ENCODE assay signal across 8 mouse cellular contexts in genomic region chr12:111725338-111726121, GRCm38 (mm10). TPM values are rescaled to one million over a fixed set of nuclear protein-coding genes. Genes with fewer than 3 reads are reported as not detected.
DNase-seq lines count a peak whose midpoint lies in the region; ATAC-seq and TF ChIP-seq lines count a peak whose summit lies in the region.

No protein-coding gene starts in this region.

- no peaks in the 10 kb centered on the region for H3K79me2 ChIP-seq in heart, adult 2 months (replicated peaks; ENCODE audit: control insufficient read depth, insufficient read depth, low read length)

- H3K27ac ChIP-seq in heart, adult 2 months, result peak overlapping the region; percentile 92
- H3K27ac ChIP-seq in embryonic facial prominence, embryonic 14.5 days (replicated peaks; ENCODE audit: low read depth, low read length), result peak overlapping the region; percentile 29; the same call in 1 of the 2 replicates
- H3K27ac ChIP-seq in hindbrain, embryonic 15.5 days (replicated peaks), result peak overlapping the region; percentile 70
- peak overlapping the region; percentile 50 for H3K27ac ChIP-seq in midbrain, embryonic 11.5 days (ENCODE audit: low read depth, low read length)

- intact Hi-C loops in heart, adult 2 months (cut with DNase I), result loop anchor here (2.0 kb wide), 1 partner anchor 21 kb away; no protein-coding TSS in a partner anchor
- intact Hi-C loops in heart, postnatal 36 days (cut with DNase I), result no loop called here

- TF ChIP-seq EP300 in heart, adult 2 months (IDR thresholded peaks at IDR 0.05; ENCODE audit: insufficient read depth, low read depth, low read length), result no peak

- H3K9ac ChIP-seq in heart, adult 2 months (ENCODE audit: low read depth, low read length), result peak overlapping the region; percentile 41
- no peak overlapping the region for H3K9ac ChIP-seq in embryonic facial prominence, embryonic 14.5 days (ENCODE audit: low read depth, low read length)
- H3K9ac ChIP-seq in hindbrain, embryonic 15.5 days, result no peak overlapping the region
- no peak overlapping the region for H3K9ac ChIP-seq in midbrain, embryonic 11.5 days (ENCODE audit: low read length)

- TF ChIP-seq POLR2A in heart, adult 2 months (IDR thresholded peaks at IDR 0.05; ENCODE audit: insufficient read depth, low read depth, low read length), result no peak

- no peak for TF ChIP-seq CTCF in heart, adult 2 months (IDR thresholded peaks at IDR 0.05)

- no peaks in the 10 kb centered on the region for H3K27me3 ChIP-seq in heart, adult 2 months (ENCODE audit: control insufficient read depth, insufficient read depth, low read length)
- H3K27me3 ChIP-seq in embryonic facial prominence, embryonic 14.5 days (replicated peaks; ENCODE audit: control insufficient read depth, insufficient read depth, low read length), result no peaks in the 10 kb centered on the region
- no peaks in the 10 kb centered on the region for H3K27me3 ChIP-seq in hindbrain, embryonic 15.5 days
- no peaks in the 10 kb centered on the region for H3K27me3 ChIP-seq in midbrain, embryonic 11.5 days (ENCODE audit: control insufficient read depth, insufficient read depth, low read length)

- H3K36me3 ChIP-seq in heart, adult 2 months (ENCODE audit: control insufficient read depth, insufficient read depth, low read length), result no peaks in the 10 kb centered on the region
- H3K36me3 ChIP-seq in embryonic facial prominence, embryonic 14.5 days (ENCODE audit: control insufficient read depth, insufficient read depth, low read length), result peaks cover 32% of the 10 kb centered on the region
- peaks cover 29% of the 10 kb centered on the region; the same call in 1 of the 2 replicates for H3K36me3 ChIP-seq in hindbrain, embryonic 15.5 days
- H3K36me3 ChIP-seq in midbrain, embryonic 11.5 days (ENCODE audit: control insufficient read depth, insufficient read depth, low read length), result no peaks in the 10 kb centered on the region

- WGBS in heart, adult 2 months, result 33% methylated on average over 12 of the region's 12 CpGs
- WGBS in embryonic facial prominence, embryonic 14.5 days, result 57% methylated on average over 12 of the region's 12 CpGs
- WGBS in hindbrain, embryonic 15.5 days, result 60% methylated on average over 12 of the region's 12 CpGs
- WGBS in midbrain, embryonic 11.5 days, result 67% methylated on average over 12 of the region's 12 CpGs

- H3K4me3 ChIP-seq in heart, adult 2 months, result no peak overlapping the region
- no peak overlapping the region for H3K4me3 ChIP-seq in embryonic facial prominence, embryonic 14.5 days (ENCODE audit: low read depth, low read length)
- no peak overlapping the region for H3K4me3 ChIP-seq in hindbrain, embryonic 15.5 days
- H3K4me3 ChIP-seq in midbrain, embryonic 11.5 days (ENCODE audit: low read depth, low read length), result no peak overlapping the region

- H3K4me2 ChIP-seq in embryonic facial prominence, embryonic 14.5 days (ENCODE audit: low read depth, low read length), result no peak overlapping the region
- no peak overlapping the region for H3K4me2 ChIP-seq in hindbrain, embryonic 15.5 days
- no peak overlapping the region for H3K4me2 ChIP-seq in midbrain, embryonic 11.5 days

- no peak for DNase-seq in heart, adult 2 months
- DNase-seq in heart, postnatal 36 days, result no peak
- DNase-seq in embryonic facial prominence, embryonic 14.5 days (ENCODE audit: low spot score), result no peak
- DNase-seq in midbrain, embryonic 11.5 days (ENCODE audit: low spot score, missing footprints), result no peak
- DNase-seq in thymus, adult 18-20 months, result no peak
- no peak for DNase-seq in yolk sac, embryonic 10.5 days (ENCODE audit: low spot score)
- DNase-seq in gastrocnemius, adult 18-20 months (ENCODE audit: low spot score), result no peak

- ATAC-seq in embryonic facial prominence, embryonic 14.5 days (ENCODE audit: low read depth), result 0 out of 2 replicates have a peak, but pooled peaks have one; percentile 16
- 0 out of 2 replicates have a peak, but pooled peaks have one; percentile 15 for ATAC-seq in hindbrain, embryonic 15.5 days (ENCODE audit: low FRiP score, low read depth)
- no peak for ATAC-seq in midbrain, embryonic 11.5 days (ENCODE audit: low FRiP score)

- no peaks in the 10 kb centered on the region for H3K9me3 ChIP-seq in embryonic facial prominence, embryonic 14.5 days (ENCODE audit: control insufficient read depth, low read length)
- no peaks in the 10 kb centered on the region for H3K9me3 ChIP-seq in hindbrain, embryonic 15.5 days
- no peaks in the 10 kb centered on the region for H3K9me3 ChIP-seq in midbrain, embryonic 11.5 days (ENCODE audit: control insufficient read depth, low read length)

- peaks cover 16% of the 10 kb centered on the region for H3K4me1 ChIP-seq in heart, adult 2 months (ENCODE audit: control insufficient read depth, insufficient read depth, low read length)
- H3K4me1 ChIP-seq in embryonic facial prominence, embryonic 14.5 days (ENCODE audit: control insufficient read depth, insufficient read depth, low read length), result no peaks in the 10 kb centered on the region
- peaks cover 15% of the 10 kb centered on the region; the same call in 1 of the 2 replicates for H3K4me1 ChIP-seq in hindbrain, embryonic 15.5 days (replicated peaks)
- H3K4me1 ChIP-seq in midbrain, embryonic 11.5 days (ENCODE audit: control insufficient read depth, insufficient read depth, low read length), result peaks cover 13% of the 10 kb centered on the region

RNA-seq across cellular contexts. Expression of gene Apopt1, which starts 12.5 kb away (rescaled TPM):
- 10 to 100 TPM; 32.0 to 36.3 TPM for total RNA-seq in heart, adult 2 months (2021)
- 31.4 and 31.7 TPM in 2 replicates for polyA plus RNA-seq in heart, adult 2 months (2012; rRNA removed)
- total RNA-seq in heart, postnatal 36 days (2021), result 10 to 100 TPM; 38.4 to 40.6 TPM
- polyA plus RNA-seq in embryonic facial prominence, embryonic 14.5 days (2014; fragmentation: Nextera tagmentation; extraction: Ambion mirVana), result 46.6 and 48.0 TPM in 2 replicates
- polyA plus RNA-seq in hindbrain, embryonic 15.5 days (2015; fragmentation: Nextera tagmentation; extraction: Ambion mirVana), result 50.7 and 52.9 TPM in 2 replicates
- 50.8 and 54.7 TPM in 2 replicates for polyA plus RNA-seq in midbrain, embryonic 11.5 days (2014; fragmentation: Nextera tagmentation; extraction: Ambion mirVana)
- total RNA-seq in gastrocnemius, adult 18-20 months (2021), result 10 to 100 TPM; 40.5 to 43.5 TPM

RNA-seq across cellular contexts. Expression of gene Bag5, which starts 12.5 kb away (rescaled TPM):
- 10 to 100 TPM; 18.8 to 22.8 TPM for total RNA-seq in heart, adult 2 months (2021)
- polyA plus RNA-seq in heart, adult 2 months (2012; rRNA removed), result 9.8 and 15.9 TPM in 2 replicates
- total RNA-seq in heart, postnatal 36 days (2021), result 10 to 100 TPM; 19.5 to 20.4 TPM
- 59.0 and 61.5 TPM in 2 replicates for polyA plus RNA-seq in embryonic facial prominence, embryonic 14.5 days (2014; fragmentation: Nextera tagmentation; extraction: Ambion mirVana)
- 65.1 and 67.8 TPM in 2 replicates for polyA plus RNA-seq in hindbrain, embryonic 15.5 days (2015; fragmentation: Nextera tagmentation; extraction: Ambion mirVana)
- polyA plus RNA-seq in midbrain, embryonic 11.5 days (2014; fragmentation: Nextera tagmentation; extraction: Ambion mirVana), result 62.2 and 64.1 TPM in 2 replicates
- 10 to 100 TPM; 16.0 to 16.9 TPM for total RNA-seq in gastrocnemius, adult 18-20 months (2021)

RNA-seq across cellular contexts. Expression of gene Klc1, which starts 33.1 kb away (rescaled TPM):
- total RNA-seq in heart, adult 2 months (2021), result 10 to 100 TPM; 83.8 to 83.9 TPM
- polyA plus RNA-seq in heart, adult 2 months (2012; rRNA removed), result 80.8 and 105 TPM in 2 replicates
- 10 to 100 TPM; 84.4 to 94.2 TPM for total RNA-seq in heart, postnatal 36 days (2021)
- polyA plus RNA-seq in embryonic facial prominence, embryonic 14.5 days (2014; fragmentation: Nextera tagmentation; extraction: Ambion mirVana), result 128 and 137 TPM in 2 replicates
- 578 and 629 TPM in 2 replicates for polyA plus RNA-seq in hindbrain, embryonic 15.5 days (2015; fragmentation: Nextera tagmentation; extraction: Ambion mirVana)
- polyA plus RNA-seq in midbrain, embryonic 11.5 days (2014; fragmentation: Nextera tagmentation; extraction: Ambion mirVana), result 282 and 288 TPM in 2 replicates
- 10 to 100 TPM; 59.1 to 60.1 TPM for total RNA-seq in gastrocnemius, adult 18-20 months (2021)

RNA-seq across cellular contexts. Expression of gene Trmt61a, which starts 47.6 kb away (rescaled TPM):
- total RNA-seq in heart, adult 2 months (2021), result 1 to 10 TPM; 4.5 to 5.4 TPM
- polyA plus RNA-seq in heart, adult 2 months (2012; rRNA removed), result 7.6 and 11.8 TPM in 2 replicates
- 1 to 10 TPM; 3.8 to 6.6 TPM for total RNA-seq in heart, postnatal 36 days (2021)
- polyA plus RNA-seq in embryonic facial prominence, embryonic 14.5 days (2014; fragmentation: Nextera tagmentation; extraction: Ambion mirVana), result 5.8 and 7.9 TPM in 2 replicates
- polyA plus RNA-seq in hindbrain, embryonic 15.5 days (2015; fragmentation: Nextera tagmentation; extraction: Ambion mirVana), result 11.5 and 12.0 TPM in 2 replicates
- polyA plus RNA-seq in midbrain, embryonic 11.5 days (2014; fragmentation: Nextera tagmentation; extraction: Ambion mirVana), result 5.5 and 6.0 TPM in 2 replicates
- 1 to 10 TPM; 2.4 to 3.9 TPM for total RNA-seq in gastrocnemius, adult 18-20 months (2021)

RNA-seq across cellular contexts. Expression of gene Ckb, which starts 53.4 kb away (rescaled TPM):
- total RNA-seq in heart, adult 2 months (2021), result 10 to 100 TPM; 65.3 to 81.4 TPM
- 115 and 120 TPM in 2 replicates for polyA plus RNA-seq in heart, adult 2 months (2012; rRNA removed)
- 10 to 100 TPM; 71.6 to 84.7 TPM for total RNA-seq in heart, postnatal 36 days (2021)
- 206 and 208 TPM in 2 replicates for polyA plus RNA-seq in embryonic facial prominence, embryonic 14.5 days (2014; fragmentation: Nextera tagmentation; extraction: Ambion mirVana)
- polyA plus RNA-seq in hindbrain, embryonic 15.5 days (2015; fragmentation: Nextera tagmentation; extraction: Ambion mirVana), result 1,741 and 1,830 TPM in 2 replicates
- polyA plus RNA-seq in midbrain, embryonic 11.5 days (2014; fragmentation: Nextera tagmentation; extraction: Ambion mirVana), result 2,717 and 2,900 TPM in 2 replicates
- 10 to 100 TPM in 1 of 2 experiments, 1 to 10 TPM in 1; 5.9 to 12.2 TPM for total RNA-seq in gastrocnemius, adult 18-20 months (2021)

Comparison
In these comparisons a context has a peak if more than half of its experiments do, and no peak if none do; other contexts are left out.
1. H3K27ac ChIP-seq: peak in every context shown above with its lines; median percentile 92 in heart, adult 2 months; 70 in hindbrain, embryonic 15.5 days; 50 in midbrain, embryonic 11.5 days; 29 in embryonic facial prominence, embryonic 14.5 days.